Mouse (Mus musculus) 3T3-L1 (cell line): Measurements from ENCODE around the gene B3gnt8.

Experiments
- DNase-seq: peaks from one replicate; pipeline ENCODE4 v3.0.0-alpha.2; 2015; ENCODE audit warnings: low read depth, low spot score

The B3gnt8 gene

DNA sequence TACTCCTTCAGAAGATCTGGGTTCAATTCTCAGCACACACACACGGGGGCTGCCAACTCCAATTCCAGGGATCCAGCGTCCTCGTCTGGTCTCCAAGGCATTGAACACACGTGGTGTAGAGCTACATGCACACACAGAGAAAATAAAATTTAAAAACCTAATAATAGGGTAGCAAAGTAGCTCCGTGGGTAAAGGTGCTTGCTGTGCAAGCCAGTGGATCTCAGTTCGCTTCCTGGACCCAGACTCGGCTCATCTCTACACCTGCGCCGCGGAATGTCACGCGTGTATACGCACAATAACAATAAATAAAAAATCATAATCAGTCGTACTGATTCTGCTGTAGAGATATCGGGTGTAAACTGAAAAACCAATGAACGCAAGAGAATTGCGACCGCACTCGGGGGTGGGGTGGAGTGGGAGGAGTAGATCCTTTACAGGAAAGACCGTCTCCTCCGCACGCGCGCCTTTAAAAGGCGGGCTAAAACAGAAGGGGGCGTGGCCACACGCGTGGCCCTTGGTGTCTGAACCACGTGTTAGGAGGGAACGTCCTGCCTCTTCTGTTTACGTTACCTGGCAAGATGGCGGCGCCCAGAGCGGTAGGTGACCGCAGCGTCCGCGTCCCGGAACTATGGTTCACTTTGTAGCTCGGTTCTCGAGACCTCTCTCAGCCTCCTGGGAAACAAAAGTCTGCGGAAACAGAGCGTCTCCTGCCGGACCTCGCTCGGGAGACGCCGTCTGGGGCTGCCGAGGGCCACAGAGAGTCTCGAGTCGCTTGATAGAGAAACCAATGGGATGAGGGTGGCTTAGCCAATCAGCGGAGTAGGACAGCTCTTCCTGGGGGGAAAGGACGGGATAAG, 7.4 kb upstream of the B3gnt8 start, which contains the start of gene Dmac2:
Gene Dmac2 (plus strand): TSS at position 550 of the 857 bp plus-strand sequence.
- peak; percentile 88 for DNase-seq

DNA sequence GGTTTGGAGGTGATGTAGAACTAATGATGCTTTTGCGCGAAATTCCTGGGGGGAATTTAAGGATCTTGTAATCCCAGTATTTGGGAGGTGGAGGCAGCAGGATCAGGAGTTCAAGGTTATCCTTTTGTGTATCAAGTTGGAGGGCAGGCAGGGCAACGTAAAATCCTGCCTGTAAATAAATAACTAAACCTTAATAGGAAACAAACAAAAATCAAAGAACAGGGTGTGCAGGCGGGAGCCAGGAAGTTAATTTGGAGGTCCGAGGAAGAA, 6.8 kb upstream of the B3gnt8 start:
- DNase-seq: no peak

DNA sequence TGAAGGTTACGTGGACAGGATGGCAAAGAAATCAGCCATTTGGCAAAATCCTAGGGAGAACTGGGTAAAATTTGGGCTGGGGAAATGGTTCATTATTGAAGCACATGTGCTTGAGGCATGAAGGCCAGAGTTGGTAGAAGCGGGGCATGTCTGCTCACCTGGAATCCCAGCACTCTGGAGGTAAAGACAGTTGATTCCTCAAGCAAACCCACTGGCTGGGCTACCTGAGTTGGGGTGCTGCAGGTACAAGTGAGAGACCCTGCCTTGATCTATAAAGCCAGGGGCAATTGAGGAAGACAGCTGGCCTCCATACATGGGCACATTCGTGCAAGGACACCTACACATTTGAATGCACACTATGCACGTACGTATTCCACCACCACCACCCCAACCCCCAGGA, 6.4 kb upstream of the B3gnt8 start:
- DNase-seq: no peak

DNA sequence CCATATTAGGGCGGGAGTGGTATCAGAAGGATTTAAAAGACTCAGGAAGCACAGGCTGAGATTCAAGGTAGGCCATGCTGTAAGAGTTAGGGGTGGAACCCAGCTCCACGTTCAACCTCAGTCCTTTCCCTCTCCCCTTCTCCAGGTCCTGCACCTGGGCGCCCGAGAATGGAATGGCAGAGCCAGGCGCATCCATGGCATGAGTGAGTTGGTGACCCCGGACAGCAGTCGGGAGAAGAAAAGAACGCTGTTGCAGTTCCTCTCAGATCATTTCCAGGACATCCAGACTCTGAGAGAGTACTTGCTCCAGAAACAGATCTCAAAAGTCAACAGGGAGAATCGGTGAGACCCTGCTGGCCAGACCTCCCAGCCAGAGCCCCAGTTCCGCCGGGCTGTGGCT, 5.7 kb upstream of the B3gnt8 start:
- DNase-seq: no peak

DNA sequence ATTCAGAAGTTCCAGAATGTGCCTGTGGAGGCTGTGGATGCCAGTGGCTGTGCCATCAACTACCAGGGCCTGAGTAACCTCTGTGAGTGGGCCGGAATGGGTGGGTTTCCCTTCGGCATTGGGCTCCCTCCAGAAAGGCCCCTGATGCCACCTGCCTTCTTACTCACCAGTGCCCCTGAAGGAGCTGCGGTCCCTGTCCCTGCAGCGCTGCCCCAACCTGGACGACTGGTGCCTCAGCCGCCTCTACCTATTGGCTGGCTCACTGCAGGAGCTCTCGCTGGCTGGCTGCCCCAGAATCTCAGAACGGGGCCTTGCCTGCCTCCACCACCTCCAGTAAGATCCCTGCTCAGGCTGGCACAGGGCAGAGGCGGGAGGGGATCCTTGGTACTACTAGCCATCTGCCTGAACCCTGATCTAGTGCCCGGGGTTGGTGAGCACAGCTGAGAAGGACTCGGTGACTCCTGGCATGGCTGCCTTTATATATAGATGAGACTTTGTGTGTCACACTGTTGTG, 2.5 kb upstream of the B3gnt8 start:
- DNase-seq: no peak

DNA sequence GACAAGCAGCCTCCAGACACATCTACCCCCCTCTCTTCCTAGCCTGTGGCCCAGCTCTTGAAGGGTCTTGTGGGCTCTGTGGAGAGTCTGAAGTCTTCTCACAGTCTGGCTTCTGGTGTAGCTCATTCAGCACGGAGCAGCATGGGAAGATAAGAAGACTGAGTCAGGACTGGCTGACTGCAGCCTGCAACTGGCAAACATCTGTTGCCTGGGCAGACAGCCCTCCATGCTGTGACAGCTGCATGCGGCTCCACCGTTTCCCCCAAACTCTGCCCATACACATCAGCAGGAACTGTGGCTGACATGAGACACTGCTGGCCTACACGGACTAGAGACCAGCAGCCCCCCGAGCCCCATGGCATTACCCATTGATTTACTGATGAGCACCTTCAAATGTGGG, 1.6 kb upstream of the B3gnt8 start:
- DNase-seq: no peak

DNA sequence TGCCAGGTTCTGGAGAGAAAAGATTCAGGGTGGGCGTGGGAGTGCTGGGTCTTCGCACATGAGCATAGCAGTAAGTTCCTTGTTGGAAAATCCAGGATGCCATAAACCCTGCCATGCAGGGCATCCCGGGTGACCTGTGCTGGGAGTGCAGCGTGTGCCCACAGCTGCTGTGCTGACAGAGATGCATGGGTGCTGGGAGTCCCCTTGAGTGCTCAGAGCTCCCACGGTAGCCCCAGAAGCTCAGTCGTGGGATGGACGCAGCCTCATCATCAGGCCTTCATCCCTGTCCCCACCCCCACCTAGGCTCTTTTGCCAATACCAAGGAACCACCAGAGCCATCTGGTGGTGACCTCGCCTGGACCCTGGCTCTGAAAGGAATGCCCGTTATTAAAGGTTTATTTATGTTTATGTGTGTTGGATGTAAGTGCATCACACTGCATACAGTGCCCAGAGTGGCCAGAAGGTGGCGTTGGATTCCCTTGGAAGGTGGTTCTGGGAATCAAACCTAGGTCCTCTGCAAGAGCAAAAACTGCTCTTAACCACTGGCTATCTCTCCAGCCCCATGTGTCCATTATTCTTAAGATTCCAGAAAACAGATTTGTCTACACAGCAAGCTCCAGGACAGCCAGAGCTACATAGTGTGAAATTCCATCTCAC, 732 bp upstream of the B3gnt8 start:
- DNase-seq: peak; percentile 16

DNA sequence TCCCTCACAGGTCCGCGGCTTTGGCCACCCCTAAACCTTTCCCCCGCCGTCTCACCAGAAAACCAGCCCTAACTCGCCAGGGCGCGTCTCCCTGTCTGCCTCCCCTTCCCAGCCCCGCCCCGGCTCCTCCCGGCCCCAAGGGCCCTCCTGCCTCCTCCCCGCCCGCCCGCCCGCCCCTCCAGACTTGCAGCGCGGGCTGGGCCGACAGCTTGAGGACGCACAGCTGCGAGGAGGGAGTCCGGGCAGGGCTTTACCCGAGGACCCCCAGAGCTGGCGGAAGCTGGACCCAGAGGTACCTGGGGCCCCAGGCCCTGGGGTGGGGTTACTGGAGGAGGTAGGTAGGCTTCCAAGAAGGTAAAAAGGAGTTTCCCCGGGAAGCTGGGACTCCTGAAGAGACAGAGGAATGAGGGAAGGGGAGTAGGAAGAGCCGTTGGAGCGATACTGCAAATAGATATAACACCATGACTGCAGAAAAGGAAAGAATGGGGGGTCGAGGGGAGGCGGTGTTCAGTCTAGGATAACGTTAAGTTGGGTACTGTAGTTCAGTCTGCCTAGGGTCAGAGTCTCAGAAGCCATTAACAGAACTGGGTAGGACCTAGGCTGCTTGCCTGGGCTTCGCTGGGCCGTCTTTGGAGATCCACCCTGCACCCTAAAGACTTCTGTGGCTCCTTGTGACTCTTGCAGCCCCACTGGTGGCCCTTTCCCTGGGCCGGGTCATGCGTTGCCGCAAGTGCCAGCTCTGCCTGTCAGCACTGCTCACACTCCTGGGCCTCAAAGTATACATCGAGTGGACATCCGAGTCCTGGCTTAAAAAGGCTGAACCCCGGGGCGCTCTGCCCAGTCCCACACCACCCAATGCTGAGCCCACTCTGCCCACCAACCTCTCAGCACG, 1.2 kb downstream of the B3gnt8 start:
- no peak for DNase-seq

DNA sequence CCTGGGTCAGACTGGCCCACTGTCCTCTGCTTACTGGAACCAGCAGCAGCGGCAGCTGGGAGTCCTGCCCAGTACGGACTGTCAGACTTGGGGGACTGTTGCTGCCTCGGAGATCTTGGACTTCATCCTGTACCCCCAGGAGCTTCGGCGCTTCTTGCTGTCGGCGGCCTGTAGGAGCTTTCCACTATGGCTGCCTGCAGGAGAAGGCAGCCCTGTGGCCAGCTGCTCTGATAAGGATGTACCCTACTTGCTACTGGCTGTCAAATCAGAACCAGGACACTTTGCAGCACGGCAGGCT, 1.8 kb downstream of the B3gnt8 start:
- no peak for DNase-seq

DNA sequence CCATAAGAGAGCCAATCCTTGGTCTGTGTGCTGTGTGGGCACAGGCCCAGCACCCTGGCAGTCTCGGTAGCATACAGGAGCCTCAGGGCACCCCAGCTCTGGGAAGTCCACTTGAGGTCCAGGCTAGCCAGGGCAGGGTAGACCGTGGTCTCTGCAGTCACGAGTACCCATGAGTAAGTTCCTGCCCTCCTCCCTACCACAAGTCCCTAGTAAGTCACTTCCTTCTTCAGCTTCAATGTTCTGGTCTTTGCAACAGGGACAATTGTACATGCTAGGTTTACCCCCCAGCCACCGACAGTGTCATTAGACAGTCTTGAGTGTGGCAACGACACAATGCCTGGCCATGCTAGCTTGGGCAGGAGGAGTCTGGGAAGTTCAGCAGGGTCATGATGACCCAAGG, 6.2 kb downstream of the B3gnt8 start:
- DNase-seq: no peak

DNA sequence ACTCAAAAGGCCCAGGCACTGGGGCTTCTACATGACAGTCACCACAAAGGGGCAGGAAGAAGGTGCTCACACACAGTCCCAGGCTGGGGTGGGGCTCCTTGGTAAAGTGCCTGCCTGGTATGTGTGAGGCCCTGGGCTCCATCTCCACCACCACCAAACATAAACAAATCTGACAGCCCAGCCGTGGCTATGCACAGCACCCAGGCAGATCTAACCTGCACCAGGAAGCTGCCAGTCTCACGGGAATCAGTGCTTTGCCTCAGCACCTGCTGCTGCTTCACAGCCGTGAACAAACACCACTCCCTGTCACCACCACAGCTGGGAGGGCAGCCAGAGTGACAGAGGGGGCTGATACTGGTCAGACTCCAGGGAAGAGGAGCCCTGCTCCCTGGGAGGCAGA, 9.9 kb downstream of the B3gnt8 start:
- no peak for DNase-seq

DNA sequence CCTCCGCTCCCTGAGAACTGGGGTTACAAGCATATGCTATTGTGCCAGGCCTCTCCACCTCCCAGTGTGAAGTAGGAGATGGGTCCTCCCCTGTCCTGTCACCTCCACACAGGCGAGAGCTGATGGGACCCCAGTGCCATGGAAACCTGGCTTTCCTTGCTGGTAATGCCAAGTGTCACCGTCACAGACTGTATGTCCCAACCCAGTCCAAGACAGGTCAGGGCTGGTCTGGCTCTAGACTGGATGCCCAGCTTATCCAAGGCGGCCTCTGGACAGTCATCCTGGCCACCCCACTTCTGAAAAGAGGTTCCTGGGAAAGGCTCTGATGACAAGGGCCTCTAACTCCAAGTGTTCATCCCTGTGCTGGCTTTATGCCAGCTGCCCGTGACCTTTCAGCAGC, 10.6 kb downstream of the B3gnt8 start:
- DNase-seq: no peak

DNA sequence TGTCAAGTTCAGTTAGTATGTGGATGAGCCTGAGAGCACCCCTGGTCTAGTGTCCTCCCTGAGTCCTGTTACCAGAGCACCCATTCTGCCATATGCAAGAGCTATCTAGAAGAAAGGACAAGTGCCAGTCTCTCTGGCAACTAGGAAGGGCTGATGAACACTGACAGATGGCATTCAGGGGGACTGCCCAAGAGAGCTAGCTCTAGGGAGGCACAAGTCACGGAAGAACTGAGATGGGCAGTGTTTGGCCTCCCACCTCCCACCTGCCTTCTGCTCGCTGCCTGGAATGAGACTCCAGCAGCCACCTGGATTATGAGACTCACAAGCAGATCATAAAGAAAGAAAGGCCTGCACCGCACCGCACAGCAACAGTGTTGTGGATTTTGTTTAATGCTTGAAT, 13.3 kb downstream of the B3gnt8 start:
- DNase-seq: no peak

DNA sequence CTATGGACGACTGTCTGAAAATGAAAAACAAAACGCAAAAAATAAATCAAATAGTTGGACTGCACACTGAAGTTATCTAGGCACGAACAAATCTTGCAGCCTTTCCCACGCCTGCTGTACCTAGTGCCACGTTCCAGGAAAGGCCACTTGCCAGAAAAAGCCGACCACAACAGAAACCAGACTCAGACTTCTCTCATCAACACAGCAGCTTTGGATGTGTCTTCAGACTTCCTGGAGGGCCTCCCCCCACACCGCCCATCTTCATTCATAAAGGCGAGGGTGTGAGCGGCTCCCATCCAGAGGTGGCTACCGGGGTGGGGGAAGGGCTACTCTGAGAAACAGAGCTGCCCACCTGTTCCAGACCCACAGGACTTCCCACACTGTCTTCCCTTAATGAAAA, 17.7 kb downstream of the B3gnt8 start:
- peak; percentile 5 for DNase-seq

DNA sequence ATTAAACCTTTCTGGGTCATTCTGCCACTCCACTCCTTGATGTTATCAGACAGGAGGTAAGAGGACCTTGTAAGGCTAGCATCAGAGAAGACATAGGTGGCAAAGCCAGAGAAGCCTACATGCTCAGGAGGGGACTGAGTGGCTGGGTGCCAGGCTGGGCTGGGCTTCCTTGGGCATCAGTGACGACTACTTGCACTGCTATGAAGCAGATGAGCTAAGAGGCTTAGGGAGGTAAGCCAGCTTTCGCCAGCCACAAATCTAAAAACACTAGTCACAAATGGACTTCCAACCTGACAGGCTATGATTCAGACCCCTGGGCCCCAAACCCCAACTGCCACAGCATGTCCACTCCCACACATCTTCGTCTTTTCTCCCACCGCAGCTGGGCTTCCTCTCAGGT, 18.2 kb downstream of the B3gnt8 start:
- DNase-seq: peak; percentile 16

DNA sequence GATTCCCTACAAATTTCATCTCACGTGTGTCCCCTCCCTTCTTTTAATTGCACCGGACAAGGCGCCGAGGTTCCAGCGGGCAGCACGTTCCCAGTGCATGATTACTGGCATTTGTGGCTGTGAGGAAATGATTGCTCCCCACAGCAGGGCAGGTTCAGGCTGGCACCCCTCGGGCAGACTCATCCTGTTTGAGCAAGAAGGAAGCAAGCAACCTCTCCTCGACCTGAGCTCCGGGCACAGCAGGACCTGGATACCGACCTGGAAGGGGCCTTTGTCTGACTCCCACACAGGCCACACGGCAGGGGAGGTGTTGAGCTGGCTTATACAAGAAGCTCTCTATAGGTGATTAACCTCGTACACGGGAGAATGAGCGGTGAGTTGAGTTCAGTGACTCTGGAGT, 18.6 kb downstream of the B3gnt8 start:
- DNase-seq: no peak

DNA sequence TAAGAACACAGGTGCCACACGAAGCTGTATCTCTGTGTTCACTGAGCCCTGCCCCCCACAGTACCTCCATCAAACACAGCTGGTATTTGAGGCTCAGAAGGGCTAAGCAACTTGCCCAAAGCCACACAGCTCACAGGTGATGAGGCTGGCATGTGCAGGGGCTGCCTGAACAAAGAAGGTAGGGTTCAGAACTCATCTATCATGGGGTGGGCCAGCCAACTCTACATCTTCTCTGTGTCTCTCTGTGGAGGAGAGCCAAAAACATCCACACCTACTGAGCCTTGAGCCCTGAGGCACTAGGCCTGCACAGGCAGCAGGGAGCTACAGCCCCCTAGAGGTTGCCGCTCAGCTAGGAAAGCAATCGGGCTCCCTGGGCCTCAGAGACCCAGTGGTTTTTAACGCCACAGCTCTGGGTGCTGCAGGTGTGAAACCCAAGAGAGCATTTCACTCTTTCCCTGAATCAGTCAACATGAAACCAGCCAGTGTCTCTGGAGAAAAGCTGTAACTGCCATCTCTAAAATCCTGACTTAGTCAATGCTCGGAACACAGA, 21.2 kb downstream of the B3gnt8 start:
- DNase-seq: no peak

DNA sequence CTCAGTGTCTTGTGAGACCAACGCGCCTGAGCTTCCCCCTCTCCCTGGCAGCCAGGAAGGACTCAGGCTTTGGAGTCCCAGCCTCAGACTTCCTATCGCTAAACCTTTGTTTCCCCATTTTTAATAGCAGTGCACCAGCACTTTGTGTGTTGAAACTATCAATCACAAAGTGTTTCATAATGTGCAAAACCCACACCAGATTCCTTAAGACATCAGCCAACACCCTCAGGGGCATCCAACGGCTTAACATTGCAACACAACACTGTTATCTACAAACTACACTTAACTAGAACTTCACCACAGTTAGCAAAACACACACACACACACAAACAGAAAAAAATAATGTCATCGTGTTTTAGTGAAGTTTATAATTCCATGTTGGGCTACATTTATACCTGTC, 23.4 kb downstream of the B3gnt8 start:
- DNase-seq: no peak

DNA sequence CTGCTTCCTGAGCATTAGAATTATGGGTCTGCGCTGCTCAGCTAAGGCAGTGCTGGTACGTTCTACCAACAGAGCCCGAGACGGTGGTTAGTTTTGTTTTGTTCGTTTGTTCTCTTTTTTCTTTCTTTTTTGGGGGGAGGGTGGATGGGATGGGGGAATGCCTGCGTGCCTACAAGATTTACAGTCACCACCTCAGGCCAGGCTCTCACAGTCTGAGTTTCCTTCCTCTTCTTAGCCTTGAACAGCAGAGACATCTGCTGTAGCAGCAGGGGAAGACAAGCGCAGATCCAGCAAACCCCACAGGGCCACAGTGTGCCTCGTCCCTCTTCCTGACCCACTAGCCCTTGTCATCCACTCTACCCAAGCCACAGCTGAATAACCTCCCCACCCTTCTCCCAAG, 24.8 kb downstream of the B3gnt8 start:
- no peak for DNase-seq

DNA sequence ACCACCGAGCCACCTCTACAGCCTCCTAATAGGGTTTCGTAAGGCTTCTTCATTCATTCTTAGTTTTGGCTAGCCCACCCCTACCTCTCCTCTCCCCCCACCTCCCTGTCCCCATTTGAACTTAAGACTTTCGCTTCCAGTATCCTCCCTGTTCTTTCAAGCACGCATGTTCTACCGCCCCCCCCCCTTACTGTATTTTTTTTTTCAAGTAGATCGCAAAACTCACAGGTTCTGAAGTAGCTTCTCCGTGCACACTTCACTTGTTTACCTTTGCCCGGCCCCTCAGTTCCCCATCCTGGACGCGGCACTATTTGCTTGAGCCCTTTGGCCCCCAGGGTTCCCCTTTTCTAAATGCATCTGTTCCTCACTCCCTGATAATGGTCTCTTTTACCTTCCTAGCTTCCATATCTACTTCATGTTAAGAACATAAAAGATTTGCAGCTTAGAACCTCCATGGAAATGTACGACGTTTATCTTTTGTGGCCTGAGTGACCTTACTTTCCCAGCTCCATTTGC, 25.8 kb downstream of the B3gnt8 start:
- DNase-seq: no peak

DNA sequence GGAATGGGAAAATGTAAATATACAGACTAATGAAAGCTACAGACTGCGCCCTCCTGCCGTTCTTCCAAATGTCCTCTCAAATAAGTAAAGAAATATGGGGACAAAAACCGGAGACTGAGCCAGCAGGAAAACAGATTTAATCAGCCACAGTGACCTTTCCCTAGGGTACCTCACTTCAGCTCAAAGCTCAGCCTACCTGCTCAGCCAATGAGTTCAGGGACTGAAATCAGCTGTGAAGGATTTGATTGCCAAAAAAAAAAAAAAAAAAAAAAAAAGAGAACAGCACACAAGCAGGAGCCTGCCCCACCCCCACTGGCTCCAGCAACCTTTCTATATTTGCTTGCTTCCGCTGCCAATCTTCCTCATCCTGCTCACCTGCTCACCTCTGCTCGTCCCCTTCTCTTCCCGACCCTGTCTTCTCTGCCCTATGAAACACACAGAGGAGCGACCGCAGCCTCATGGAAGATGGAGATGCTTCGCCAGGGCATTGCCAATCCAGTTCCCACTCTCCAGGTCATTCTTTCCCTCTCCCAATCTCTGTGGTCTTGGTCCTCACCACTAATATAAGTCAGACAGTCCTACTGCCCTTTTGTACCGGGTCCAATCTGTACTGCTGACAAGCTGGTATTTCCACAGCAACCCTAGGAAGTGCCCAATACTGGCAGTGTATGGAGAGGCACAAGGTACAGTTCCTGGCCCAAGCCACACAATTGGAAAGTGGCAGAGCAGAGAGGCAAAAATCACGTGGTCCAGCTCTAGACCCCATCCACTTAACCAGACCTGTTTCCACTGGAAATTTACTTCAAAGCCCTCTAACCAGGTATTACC, 29.4 kb downstream of the B3gnt8 start:
- no peak for DNase-seq
